Mouse (Mus musculus): Measurements from ENCODE around the gene Ngfr. TPM values are rescaled to one million over a fixed set of nuclear protein-coding genes. Genes with fewer than 3 reads are reported as not detected.

The Ngfr gene
- polyA plus RNA-seq, 1 experiment from 2014 or later: 3.0 TPM

DNA sequence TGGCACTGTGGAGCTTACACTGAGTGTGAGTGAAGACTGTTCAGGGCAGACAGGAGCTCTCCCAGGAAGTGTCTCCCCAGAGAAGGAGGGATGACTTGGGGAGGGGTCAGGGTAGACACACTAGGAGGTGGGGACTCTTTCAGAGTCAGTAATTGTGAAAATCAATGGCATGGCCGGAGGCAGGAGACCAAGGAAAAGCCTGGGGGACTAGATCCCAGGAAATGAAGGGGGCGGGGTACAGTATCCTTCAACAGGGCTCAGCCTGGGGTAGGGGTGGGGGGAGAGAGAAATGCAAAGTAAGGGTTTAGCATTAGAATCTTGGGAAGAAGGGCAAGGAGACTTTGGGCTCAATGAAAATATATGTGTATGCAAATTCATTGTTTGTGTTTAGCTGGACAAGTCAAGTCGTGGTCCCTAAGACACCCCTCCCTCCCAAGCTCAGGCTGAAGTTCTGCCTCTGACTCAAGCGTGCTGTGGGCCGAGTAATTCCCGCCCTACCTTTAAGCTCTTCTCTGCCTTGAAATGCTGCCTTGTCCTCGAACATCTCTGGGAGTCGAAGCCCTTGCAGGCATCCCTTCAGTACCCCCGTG, 34.1 kb upstream of the Ngfr start:
- 45% methylated on average over 9 of the region's 9 CpGs for WGBS
- Histone ChIP-seq H3K36me3 (ENCODE audit: control insufficient read depth, insufficient read depth, low read length) (no peaks in the 10 kb centered on the region), H3K9me3 (ENCODE audit: control insufficient read depth, low read length) (no peaks in the 10 kb centered on the region), H3K4me1 (ENCODE audit: control insufficient read depth in 2 of 2, insufficient read depth in 2 of 2, low read length in 2 of 2) (peaks cover 0 to 3% of the 10 kb centered on the region in 2 experiments; a peak in 1 of 4 replicates), H3K4me3 (ENCODE audit: control insufficient read depth in 1 of 2, insufficient read depth in 1 of 2, low read depth in 1 of 2, low read length in 2 of 2) (no peak overlapping the region), H3K9ac (ENCODE audit: low read length) (no peak overlapping the region), H3K4me2 (ENCODE audit: low read length) (no peak overlapping the region), H3K27ac (replicated peaks in 1 of 2; ENCODE audit: control insufficient read depth in 1 of 2, insufficient read depth in 1 of 2, low read depth in 2 of 2, low read length in 2 of 2) (no peak overlapping the region), H3K27me3 (ENCODE audit: control insufficient read depth, insufficient read depth, low read length) (peaks cover 24% of the 10 kb centered on the region)
- no peak for ATAC-seq (ENCODE audit: insufficient number of reproducible peaks, insufficient read depth, low FRiP score, low read depth)

DNA sequence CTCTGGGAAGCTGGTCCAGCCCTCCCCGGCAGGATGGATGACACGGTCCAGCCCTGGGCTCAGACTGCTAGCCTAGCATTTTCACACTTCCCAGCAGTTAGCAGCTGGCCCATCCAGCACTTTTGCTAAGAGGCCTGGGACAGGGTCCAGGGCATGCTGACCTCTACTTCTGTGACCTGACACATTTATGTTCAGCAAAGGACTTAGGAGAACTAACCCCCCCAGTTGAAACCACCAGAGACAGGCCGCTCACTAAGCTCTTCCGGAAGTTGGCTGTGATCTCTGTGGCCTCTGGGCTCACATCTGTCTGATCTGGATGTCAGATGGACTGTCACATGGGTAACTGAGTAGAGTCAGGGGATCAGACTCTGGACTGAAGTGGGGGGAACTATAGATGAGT, 33.5 kb upstream of the Ngfr start:
- H3K4me3 ChIP-seq (ENCODE audit: control insufficient read depth in 1 of 2, insufficient read depth in 1 of 2, low read depth in 1 of 2, low read length in 2 of 2): no peak overlapping the region
- ATAC-seq (ENCODE audit: insufficient number of reproducible peaks, insufficient read depth, low FRiP score, low read depth): no peak
- no peaks in the 10 kb centered on the region for H3K36me3 ChIP-seq (ENCODE audit: control insufficient read depth, insufficient read depth, low read length)
- no peak overlapping the region for H3K27ac ChIP-seq (replicated peaks in 1 of 2; ENCODE audit: control insufficient read depth in 1 of 2, insufficient read depth in 1 of 2, low read depth in 2 of 2, low read length in 2 of 2)
- H3K27me3 ChIP-seq (ENCODE audit: control insufficient read depth, insufficient read depth, low read length): peaks cover 24% of the 10 kb centered on the region
- no peaks in the 10 kb centered on the region for H3K9me3 ChIP-seq (ENCODE audit: control insufficient read depth, low read length)
- 46% methylated on average over 4 of the region's 4 CpGs for WGBS
- H3K4me1 ChIP-seq (ENCODE audit: control insufficient read depth in 2 of 2, insufficient read depth in 2 of 2, low read length in 2 of 2): peaks cover 0 to 2% of the 10 kb centered on the region in 2 experiments; a peak in 1 of 4 replicates
- H3K4me2 ChIP-seq (ENCODE audit: low read length): no peak overlapping the region
- H3K9ac ChIP-seq (ENCODE audit: low read length): no peak overlapping the region

- Histone ChIP-seq H3K9me3 (ENCODE audit: control insufficient read depth, low read length) (no peaks in the 10 kb centered on the region), H3K36me3 (ENCODE audit: control insufficient read depth, insufficient read depth, low read length) (no peaks in the 10 kb centered on the region), H3K4me3 (ENCODE audit: control insufficient read depth in 1 of 2, insufficient read depth in 1 of 2, low read depth in 1 of 2, low read length in 2 of 2) (no peak overlapping the region), H3K27ac (replicated peaks in 1 of 2; ENCODE audit: control insufficient read depth in 1 of 2, insufficient read depth in 1 of 2, low read depth in 2 of 2, low read length in 2 of 2) (no peak overlapping the region), H3K9ac (ENCODE audit: low read length) (no peak overlapping the region), H3K4me1 (ENCODE audit: control insufficient read depth in 2 of 2, insufficient read depth in 2 of 2, low read length in 2 of 2) (peaks cover 0 to 2% of the 10 kb centered on the region in 2 experiments; a peak in 1 of 4 replicates), H3K4me2 (ENCODE audit: low read length) (no peak overlapping the region), H3K27me3 (ENCODE audit: control insufficient read depth, insufficient read depth, low read length) (peaks cover 24% of the 10 kb centered on the region)
- 74% methylated on average over 5 of the region's 5 CpGs for WGBS
- ATAC-seq (ENCODE audit: insufficient number of reproducible peaks, insufficient read depth, low FRiP score, low read depth): no peak
Observed at GRCm38 (mm10) chr11:95619886-95620444, 32.4 kb upstream of the Ngfr start.

- Histone ChIP-seq H3K27ac (replicated peaks in 1 of 2; ENCODE audit: control insufficient read depth in 1 of 2, insufficient read depth in 1 of 2, low read depth in 2 of 2, low read length in 2 of 2) (no peak overlapping the region), H3K9me3 (ENCODE audit: control insufficient read depth, low read length) (no peaks in the 10 kb centered on the region), H3K9ac (ENCODE audit: low read length) (no peak overlapping the region), H3K4me1 (ENCODE audit: control insufficient read depth in 2 of 2, insufficient read depth in 2 of 2, low read length in 2 of 2) (peaks cover 0 to 2% of the 10 kb centered on the region in 2 experiments; a peak in 1 of 4 replicates), H3K36me3 (ENCODE audit: control insufficient read depth, insufficient read depth, low read length) (no peaks in the 10 kb centered on the region), H3K27me3 (ENCODE audit: control insufficient read depth, insufficient read depth, low read length) (peaks cover 27% of the 10 kb centered on the region), H3K4me3 (ENCODE audit: control insufficient read depth in 1 of 2, insufficient read depth in 1 of 2, low read depth in 1 of 2, low read length in 2 of 2) (no peak overlapping the region), H3K4me2 (ENCODE audit: low read length) (no peak overlapping the region)
- WGBS: 86% methylated on average over 3 of the region's 3 CpGs
- ATAC-seq (ENCODE audit: insufficient number of reproducible peaks, insufficient read depth, low FRiP score, low read depth): no peak
Observed at GRCm38 (mm10) chr11:95619081-95619480, 31.5 kb upstream of the Ngfr start.

GRCm38 (mm10) chr11:95617785-95618465, 30.4 kb upstream of the Ngfr start:
- Histone ChIP-seq H3K27me3 (ENCODE audit: control insufficient read depth, insufficient read depth, low read length) (peaks cover 18% of the 10 kb centered on the region), H3K4me1 (ENCODE audit: control insufficient read depth in 2 of 2, insufficient read depth in 2 of 2, low read length in 2 of 2) (peaks cover 0 to 2% of the 10 kb centered on the region in 2 experiments; a peak in 1 of 4 replicates), H3K9me3 (ENCODE audit: control insufficient read depth, low read length) (no peaks in the 10 kb centered on the region), H3K27ac (replicated peaks in 1 of 2; ENCODE audit: control insufficient read depth in 1 of 2, insufficient read depth in 1 of 2, low read depth in 2 of 2, low read length in 2 of 2) (no peak overlapping the region), H3K4me3 (ENCODE audit: control insufficient read depth in 1 of 2, insufficient read depth in 1 of 2, low read depth in 1 of 2, low read length in 2 of 2) (no peak overlapping the region), H3K9ac (ENCODE audit: low read length) (no peak overlapping the region), H3K36me3 (ENCODE audit: control insufficient read depth, insufficient read depth, low read length) (no peaks in the 10 kb centered on the region), H3K4me2 (ENCODE audit: low read length) (no peak overlapping the region)
- WGBS: 56% methylated on average over 19 of the region's 19 CpGs
- no peak for ATAC-seq (ENCODE audit: insufficient number of reproducible peaks, insufficient read depth, low FRiP score, low read depth)

DNA sequence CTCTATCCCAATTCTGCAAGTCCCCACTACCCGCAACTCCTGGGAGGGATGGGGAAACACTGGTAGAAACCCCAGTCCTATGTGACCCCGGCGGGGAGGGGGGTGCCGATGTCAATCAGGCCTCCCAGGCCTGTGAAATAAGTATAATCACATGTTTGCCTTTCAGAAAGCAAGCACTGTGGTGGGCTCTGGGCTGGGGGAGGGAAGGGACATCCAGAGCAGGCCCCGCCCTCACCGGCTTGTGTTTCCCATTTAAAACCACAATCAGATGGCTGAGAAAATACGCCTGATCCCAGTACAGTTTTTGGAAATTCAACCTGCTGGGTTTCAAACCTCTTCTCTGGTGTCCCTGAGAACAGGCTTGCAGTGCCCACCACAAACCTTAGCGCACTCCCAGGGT, 27.2 kb upstream of the Ngfr start:
- ATAC-seq (ENCODE audit: insufficient number of reproducible peaks, insufficient read depth, low FRiP score, low read depth): no peak
- WGBS: 85% methylated on average over 8 of the region's 8 CpGs
- Histone ChIP-seq H3K9ac (ENCODE audit: low read length) (no peak overlapping the region), H3K4me3 (ENCODE audit: control insufficient read depth in 1 of 2, insufficient read depth in 1 of 2, low read depth in 1 of 2, low read length in 2 of 2) (no peak overlapping the region), H3K9me3 (ENCODE audit: control insufficient read depth, low read length) (no peaks in the 10 kb centered on the region), H3K36me3 (ENCODE audit: control insufficient read depth, insufficient read depth, low read length) (no peaks in the 10 kb centered on the region), H3K27me3 (ENCODE audit: control insufficient read depth, insufficient read depth, low read length) (peaks cover 13% of the 10 kb centered on the region; the same call in 1 of the 2 replicates), H3K4me1 (ENCODE audit: control insufficient read depth in 2 of 2, insufficient read depth in 2 of 2, low read length in 2 of 2) (peaks cover 0 to 3% of the 10 kb centered on the region in 2 experiments; a peak in 2 of 4 replicates), H3K27ac (replicated peaks in 1 of 2; ENCODE audit: control insufficient read depth in 1 of 2, insufficient read depth in 1 of 2, low read depth in 2 of 2, low read length in 2 of 2) (no peak overlapping the region), H3K4me2 (ENCODE audit: low read length) (no peak overlapping the region)

DNA sequence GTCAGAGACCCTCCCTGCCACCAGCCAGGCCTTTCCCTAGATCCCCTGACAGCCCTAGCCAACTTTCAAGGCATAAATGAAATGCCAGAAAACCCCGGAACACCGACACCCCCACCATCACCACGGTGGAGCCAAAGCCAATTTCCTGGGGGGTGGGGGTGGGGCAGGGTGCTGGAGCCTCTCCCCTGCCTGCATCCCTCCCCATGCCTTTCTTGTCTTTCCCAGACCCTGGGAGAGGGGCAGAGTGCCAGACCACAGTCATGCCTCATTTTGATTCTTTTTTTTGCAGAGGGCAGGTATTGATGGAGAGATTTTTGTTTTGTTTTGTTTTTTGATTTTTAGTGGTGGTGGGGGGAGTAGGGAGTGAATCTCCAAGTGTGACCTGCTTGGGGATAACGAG, 23.7 kb upstream of the Ngfr start:
- WGBS: 37% methylated on average over 4 of the region's 4 CpGs
- peaks cover 13% of the 10 kb centered on the region; the same call in 1 of the 2 replicates for H3K27me3 ChIP-seq (ENCODE audit: control insufficient read depth, insufficient read depth, low read length)
- no peaks in the 10 kb centered on the region for H3K9me3 ChIP-seq (ENCODE audit: control insufficient read depth, low read length)
- no peak overlapping the region for H3K4me3 ChIP-seq (ENCODE audit: control insufficient read depth in 1 of 2, insufficient read depth in 1 of 2, low read depth in 1 of 2, low read length in 2 of 2)
- H3K27ac ChIP-seq (replicated peaks in 1 of 2; ENCODE audit: control insufficient read depth in 1 of 2, insufficient read depth in 1 of 2, low read depth in 2 of 2, low read length in 2 of 2): no peak overlapping the region
- no peak overlapping the region for H3K9ac ChIP-seq (ENCODE audit: low read length)
- H3K4me1 ChIP-seq (ENCODE audit: control insufficient read depth in 2 of 2, insufficient read depth in 2 of 2, low read length in 2 of 2): peaks cover 0 to 3% of the 10 kb centered on the region in 2 experiments; a peak in 2 of 4 replicates
- ATAC-seq (ENCODE audit: insufficient number of reproducible peaks, insufficient read depth, low FRiP score, low read depth): no peak
- H3K4me2 ChIP-seq (ENCODE audit: low read length): no peak overlapping the region
- H3K36me3 ChIP-seq (ENCODE audit: control insufficient read depth, insufficient read depth, low read length): no peaks in the 10 kb centered on the region
